Mouse (Mus musculus) mesoderm, embryonic 11.5 days (tissue): ENCODE results near the gene Dnajb12.
A peak's percentile ranks its signal among the peaks of the same experiment; 100 is the strongest.
"Not testable (repeated sequence)": the region's sequence is repeated elsewhere in the genome, so short reads cannot be mapped to it uniquely, and the experiment has no call there.

Experiments
- DNase-seq: peaks from one replicate; pipeline ENCODE4 v3.0.0-alpha.2; 2012; ENCODE audit warnings: low read depth, low spot score

Dnajb12 gene

DNA sequence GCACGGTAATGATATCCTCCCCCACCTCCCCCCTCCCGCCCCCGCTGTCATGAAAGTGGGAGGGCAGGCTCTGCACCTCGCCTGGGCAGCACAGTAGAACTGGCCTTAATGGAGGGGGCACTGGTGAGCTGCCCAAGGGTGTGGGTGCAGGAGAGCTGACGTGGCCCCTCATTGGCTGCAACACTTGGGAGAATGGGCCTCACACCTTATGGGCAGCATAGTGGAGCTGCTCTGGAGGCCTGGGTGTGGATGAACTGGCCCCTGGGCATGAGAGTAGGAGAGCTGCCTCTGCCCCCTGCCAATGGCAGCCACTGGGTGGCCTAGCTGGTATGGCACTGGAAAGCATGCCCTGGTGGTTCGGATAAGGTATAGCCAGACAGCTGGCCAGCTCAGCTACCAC is 9.3 kb upstream of the Dnajb12 start:
- DNase-seq, result no peak

DNA sequence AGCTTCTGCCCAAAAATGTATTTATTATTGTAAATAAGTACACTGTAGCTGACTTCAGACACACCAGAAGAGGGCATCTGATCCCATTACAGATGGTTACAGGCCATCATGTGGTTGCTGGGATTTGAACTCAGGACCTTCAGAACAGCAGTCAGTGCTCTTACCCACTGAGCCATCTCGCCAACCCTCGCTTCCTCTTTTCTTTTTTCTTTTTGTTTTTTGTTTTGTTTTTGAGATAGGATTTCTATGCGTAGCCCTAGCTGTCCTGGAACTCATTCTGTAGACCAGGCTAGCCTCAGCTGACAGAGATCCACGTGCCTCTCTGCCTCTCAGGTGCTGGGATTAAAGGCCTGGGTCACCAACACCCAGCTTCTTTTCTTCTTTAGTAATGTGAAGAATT is 6.7 kb upstream of the Dnajb12 start:
- not testable (repeated sequence) for DNase-seq

DNA sequence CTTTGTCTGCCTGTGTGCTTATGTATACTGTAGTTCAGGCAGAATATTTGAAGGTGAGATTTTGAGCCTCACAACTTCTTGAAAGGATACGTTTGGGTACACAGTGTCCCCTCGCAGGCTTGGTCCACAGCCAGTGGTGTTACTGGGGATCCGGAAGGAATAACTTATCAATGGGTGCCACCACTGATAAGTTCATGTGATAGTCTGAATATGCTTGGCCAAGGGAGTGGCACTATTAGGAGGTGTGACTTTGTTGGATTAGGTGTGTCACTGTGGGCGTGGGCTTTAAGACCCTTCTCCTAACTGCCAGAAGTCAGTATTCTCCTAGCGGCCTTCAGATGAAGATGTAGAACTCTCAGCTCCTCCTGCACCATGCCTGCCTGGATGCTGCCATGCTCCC is 6.2 kb upstream of the Dnajb12 start:
- no peak for DNase-seq

DNA sequence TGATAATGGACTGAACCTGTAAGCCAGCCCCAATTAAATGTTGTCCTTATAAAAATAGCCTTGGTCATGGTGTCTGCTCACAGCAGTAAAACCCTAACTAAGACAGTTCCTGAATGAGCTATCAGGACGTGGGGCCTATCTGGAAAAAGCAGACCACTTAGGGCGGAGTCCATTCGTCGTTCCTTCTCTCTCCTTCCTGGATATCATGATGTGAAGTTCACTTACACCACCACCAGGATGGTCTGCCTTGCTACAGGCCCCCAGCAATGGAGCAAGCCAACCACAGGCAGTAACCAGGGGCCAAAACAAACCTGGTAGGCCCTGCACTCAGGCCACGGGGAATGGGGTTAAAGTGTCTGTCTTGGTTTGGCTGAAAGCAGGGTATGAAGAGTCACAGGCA is 5.7 kb upstream of the Dnajb12 start:
- no peak for DNase-seq

DNA sequence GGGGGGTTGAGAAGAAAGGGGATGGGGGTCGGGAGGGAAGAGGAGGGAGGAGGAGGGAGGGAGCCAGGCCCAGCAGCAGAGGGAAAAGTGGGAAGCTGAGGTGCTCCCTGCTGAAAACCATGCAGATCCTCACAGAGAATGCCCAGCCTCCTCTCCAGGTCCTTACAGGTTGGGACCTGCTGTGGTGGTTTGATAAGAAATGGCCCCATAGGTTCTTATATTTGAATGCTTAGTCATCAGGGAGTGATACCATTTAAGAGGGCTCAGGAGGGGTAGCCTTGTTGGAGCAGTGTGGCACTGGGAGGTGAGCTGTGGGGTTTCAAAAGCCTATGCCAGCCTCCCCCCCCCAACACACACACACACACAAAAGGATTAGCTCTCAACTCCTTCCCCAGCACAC is 4.0 kb upstream of the Dnajb12 start:
- no peak for DNase-seq

DNA sequence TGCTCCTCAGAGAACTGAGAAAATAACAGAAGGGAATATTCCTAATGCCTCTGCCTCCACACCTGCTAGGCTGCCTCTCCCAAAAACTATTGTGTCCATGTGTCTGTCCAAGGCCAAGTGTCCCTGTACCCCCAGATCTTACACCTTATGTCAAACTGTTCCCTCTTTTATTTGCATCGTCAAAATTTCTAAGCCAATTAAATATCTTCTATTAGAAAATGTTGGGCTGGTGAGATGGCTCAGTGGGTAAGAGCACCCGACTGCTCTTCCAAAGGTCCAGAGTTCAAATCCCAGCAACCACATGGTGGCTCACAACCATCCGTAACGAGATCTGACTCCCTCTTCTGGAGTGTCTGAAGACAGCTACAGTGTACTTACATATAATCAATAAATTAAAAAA is 2.7 kb upstream of the Dnajb12 start:
- DNase-seq, result not testable (repeated sequence)

DNA sequence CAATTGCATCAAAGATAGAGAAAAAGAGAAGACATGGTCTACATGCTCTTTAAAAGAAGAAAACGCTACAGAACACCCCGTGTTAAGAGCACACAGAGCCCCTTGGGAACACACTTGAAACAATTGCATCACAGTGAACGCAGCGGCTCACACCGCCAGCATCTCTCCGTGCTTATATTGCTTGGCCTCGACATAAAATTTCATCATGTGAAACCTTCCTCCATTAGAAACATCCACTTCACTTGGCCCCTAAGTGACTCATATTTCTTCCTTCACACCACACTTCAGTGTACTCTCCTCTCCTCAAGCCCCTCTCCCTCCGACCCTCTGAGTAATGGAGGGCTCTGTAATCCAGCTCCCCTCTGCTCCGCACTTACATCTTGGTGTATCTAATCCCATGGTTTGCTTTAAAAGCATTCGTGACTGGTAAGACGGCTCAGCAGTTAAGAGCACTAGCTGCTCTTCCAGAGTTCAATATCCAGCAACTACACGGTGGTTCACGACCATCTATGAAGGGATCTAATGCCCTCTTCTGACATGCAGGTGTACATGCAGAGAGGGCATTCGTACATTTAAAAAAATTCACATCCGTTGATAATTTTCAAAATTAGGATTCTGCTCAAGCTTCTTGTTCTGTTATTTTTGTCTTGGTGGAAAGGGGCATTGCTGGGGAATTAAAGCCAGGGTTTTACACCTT is 1.8 kb upstream of the Dnajb12 start:
- DNase-seq, result no peak

DNA sequence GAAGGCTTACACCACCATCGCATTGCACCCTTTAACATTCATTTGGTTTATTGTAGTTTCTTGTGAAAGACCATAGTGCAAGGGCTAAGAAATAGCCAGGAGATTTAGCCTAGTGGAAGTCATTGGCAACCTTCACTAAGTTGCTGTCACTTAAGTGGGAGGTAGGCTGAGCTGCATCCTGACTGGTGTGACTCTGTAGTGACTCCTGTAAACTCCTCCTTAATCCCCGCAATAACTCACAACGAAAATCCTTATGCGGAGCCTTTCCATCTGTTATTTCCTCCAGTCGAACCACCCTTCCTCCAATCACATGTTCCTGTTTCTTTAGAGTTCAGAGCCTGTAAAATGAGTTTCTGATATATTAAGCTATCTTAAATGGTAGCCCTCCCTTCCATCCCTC is 533 bp upstream of the Dnajb12 start:
- no peak for DNase-seq

DNA sequence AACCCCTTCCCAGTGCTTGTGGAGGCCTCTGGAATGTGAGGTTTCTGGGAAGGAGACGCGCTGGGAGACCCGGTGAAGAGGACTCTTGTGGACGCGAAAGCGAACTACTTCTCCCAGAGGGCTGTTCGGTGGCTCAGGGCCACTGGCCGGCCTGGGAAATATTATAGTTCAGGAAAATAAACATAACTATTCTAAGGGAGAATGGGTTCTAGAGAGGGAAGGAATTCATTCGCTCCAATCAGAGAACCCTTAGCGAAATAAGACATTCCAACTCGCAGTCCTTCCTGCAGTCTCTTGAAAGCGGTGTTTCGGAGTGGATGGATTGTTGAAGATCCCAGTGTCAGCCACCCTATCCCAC is 652 bp downstream of the Dnajb12 start:
- DNase-seq, result no peak

DNA sequence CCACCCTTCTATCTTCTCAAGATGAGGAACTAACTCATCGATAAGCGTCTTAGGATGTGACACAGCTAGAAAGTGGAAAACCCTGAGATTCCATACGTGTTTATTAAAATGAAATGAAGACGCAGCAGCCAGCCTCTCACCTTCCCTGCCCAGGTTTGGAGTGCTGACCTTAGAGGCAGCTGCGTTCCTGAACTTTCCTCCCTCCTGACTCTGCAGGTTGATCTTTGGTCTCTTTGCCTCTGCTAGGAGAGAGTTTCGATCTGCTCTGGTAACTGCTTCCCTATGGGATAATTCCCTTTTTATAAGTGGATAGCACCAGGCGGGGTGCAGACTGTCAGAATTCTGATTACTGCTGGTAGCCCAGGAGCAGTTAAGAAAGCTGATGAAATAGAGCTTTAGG is 1.5 kb downstream of the Dnajb12 start:
- no peak for DNase-seq

DNA sequence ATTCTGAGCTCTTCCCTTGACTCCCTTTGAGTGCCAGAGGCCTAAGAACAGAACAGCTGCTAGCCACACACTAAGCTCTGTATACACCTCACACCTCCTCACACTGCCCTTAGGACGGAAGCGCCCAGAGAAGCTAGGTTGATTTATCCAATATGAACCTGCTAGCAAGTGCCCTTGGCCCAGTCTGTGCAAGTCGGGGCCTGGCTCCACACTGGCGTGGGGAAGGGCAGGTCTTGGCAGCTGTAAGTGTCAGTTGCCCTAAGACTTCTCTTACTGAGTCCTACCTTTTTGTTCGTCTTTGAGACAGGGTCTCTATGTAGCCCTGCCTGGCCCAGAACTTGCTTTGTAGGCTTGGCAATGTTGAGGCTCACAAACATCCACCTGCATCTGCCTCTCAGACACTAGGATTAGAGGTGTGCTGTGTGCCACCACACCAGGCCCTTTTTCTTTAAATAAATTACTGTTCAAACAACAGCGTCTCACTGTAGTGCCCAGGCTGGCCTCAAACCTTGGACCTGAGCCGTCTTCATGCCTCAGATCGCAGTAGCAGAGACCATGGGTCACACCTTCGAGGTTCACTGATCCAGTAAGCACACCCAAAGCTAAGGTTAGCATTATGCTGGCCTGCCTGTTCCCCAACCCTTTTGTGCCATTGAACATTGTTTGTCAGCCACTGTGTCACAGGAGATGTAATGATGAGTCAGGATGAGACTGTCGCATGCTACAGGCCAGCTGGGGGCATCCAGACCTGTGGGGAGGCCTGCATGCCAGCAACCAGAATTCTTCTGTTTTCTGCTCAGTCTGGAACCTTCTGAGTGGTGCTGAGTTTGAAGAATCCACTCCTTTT is 5.2 kb downstream of the Dnajb12 start:
- no peak for DNase-seq

DNA sequence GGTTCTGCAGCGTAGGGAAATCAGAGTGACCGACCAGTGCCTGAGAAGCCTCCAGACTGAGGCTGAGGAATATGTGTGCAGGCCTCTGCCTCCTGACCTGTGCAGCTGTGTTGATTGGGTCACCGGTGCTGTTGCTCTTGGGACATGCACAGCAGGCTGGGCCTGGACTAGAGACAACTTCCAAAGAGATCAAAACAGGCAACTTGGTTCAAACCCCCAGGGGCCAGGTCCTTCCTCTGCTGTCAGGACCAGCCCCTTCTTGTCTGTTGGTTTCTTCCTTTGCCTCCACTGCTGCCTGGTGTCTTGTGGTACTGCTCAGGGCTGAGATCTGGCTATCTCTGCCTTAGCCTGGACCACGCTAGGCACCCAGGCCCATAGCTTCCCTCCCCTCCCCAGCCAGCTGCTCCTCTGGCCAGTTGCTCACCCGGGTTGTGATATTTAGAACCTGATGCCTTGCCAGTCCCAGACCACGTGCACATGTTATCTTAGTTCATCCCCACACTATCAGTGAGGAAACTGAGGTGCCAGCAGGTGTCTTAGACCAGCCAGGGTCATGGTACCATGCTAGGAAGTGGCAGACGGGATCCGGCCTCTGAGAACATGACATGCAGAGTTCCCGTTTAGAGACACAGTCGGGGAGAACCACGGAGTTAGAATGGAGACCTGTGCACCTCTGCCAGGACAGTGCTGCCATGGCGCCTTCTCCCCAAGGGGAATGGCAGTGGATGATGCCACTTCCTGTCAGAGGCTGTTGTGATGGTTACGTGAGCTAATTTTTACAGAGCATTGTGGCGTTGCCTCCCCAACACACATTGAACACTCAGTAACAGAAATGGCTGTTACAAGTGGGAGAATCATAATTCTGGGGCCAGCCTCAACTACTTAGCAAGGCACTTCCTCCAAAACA is 6.1 kb downstream of the Dnajb12 start:
- DNase-seq, result no peak

DNA sequence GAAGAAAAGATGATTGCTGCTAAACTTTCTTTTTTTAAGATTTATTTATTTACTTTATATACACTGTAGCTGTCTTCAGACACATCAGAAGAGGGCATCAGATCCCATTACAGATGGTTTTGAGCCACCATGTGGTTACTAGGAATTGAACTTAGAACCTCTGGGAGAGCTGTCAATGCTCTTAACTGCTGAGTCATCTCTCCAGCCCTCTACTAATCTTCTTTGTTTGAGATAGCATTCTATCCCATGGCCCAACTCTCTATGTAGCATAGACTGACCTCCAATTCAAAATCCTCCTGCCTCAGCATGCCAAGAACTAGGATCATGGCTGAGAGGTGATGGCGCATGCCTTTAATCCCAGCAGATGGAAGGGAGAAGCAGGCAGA is 6.7 kb downstream of the Dnajb12 start:
- no peak for DNase-seq

DNA sequence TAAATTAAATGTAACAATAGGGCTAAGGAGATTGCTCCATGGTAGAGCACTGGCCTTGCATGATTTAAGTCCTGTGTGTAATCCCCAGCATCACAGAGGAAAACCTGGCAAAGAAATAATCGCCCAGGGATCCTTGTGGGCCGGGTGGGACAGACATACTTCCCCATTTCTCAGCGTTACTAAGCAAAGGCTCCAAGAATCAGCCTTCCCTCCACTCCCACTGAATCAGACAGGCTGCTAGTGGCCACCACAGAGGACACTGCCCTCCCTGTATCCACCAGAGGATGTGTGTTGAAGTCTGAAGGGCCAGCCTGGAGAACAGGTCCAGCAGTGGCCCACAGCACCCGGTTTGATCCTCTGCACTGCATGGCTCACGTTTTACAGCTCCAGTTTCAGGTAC is 8.1 kb downstream of the Dnajb12 start:
- DNase-seq, result no peak

DNA sequence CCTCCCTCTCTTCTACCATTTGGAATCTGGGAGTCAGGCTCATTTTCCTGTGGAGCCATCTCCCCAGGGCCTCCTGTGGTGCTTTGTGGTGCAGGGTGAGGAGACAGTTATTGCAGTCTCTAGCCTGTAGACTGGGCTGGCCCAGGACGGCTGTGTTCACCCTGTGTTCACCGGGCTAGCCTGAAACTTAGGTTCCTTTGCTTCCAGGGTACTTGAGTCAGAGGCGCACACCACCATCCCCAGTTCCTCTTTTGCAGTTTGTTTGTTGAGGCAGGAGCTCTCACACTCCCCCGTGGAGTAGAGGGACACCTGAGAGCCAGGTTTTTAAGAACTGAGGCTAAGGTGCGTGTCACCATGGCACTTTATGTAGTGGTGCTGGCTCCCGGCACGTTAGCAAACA is 10.0 kb downstream of the Dnajb12 start:
- DNase-seq, result no peak

DNA sequence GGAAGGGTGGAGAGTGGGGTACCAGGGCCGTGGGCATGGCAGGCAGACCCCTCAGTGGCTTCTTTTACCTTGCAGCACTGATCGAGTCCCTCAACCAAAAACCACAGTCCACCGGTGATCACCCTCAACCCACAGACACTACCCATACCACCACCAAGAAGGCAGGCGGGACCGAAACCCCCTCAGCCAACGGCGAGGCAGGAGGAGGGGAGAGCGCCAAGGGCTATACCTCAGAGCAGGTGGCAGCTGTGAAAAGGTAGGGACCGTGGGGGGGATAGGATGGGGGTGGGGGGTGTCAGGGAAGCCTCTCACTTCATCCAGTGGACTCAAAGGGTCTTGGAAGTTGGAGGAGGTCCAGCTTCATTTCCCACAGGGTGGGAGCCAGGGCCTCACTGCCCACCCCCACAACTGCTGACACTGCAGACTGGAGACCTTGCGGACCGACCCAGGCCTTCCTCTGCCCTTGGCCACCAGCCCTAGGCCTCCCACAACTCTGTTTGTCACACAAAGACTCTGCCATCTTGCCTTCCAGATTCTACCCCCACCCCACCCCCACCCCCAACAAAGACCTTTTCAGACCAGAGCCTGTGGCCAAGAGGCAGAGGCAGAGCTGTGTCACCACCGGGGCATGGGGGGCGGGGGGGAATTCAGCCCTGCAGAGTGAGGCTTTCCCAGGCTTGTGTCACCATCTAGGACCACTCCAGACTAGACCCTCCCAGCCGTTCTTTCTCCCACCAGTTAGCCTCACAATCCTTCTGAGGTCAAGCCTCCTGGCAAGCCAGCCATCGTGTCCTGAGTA is 10.8 kb downstream of the Dnajb12 start:
- DNase-seq, result no peak

DNA sequence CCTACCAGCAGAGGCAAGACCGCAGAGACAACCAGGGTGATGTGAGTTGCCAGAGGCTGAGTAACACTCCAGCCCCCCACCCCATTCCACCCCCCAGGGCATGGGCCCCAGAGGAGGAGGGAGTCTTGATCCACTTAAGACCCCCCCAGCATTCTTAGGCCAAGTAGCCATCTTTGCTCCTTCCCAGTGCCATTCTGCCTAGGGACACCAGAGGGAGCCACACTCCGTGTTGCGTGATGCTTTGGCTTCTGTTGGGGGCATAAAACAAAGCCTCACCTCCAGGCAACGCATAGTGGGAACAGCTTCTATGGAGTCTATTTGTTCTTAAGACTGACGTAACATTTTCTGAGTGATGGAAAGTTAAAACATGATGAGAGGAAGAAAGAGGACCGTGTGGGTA is 13.6 kb downstream of the Dnajb12 start:
- DNase-seq, result peak; percentile 82

DNA sequence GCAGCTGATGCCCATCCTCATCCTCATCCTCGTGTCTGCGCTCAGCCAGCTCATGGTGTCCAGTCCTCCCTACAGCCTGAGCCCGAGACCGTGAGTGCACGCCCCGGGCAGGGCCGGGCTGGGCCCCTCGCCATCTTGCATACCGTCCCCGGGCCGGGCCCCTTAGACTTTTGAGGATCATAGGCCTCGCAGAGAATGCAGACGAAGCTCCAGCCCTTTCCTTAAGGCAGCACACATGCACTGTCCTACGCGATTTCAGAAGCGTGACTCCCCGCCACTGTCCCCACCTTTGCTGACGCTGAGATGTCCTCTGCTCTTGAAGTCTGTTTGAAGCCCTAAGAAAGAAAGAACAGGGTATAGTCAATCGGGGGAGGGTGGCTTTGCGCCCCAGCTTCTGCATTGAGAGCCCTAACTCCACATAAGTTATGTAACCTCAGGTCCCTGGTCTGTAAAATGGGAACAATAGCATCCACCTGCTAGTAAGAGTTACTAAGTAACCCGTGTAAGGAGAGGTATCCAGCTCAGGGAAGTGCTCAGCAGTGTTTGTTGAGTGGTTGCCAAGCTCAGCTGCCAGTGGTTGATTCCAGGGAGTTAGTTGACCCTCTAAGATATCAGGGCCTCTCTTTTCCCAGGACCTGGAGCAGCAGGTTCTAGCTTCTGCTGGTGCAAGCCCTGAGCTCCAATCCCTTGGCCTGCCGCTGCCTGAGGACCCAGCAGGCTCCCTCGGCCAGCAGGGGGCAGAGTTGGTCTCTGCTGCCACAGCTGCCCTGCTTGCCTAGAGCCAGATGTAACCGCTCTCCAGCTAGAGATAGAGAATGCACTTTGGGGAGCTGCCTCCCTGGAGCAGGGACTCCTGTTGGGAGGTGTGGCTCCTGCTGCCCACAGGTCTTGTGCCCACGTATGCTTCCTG is 15.2 kb downstream of the Dnajb12 start:
- DNase-seq, result peak; percentile 85

DNA sequence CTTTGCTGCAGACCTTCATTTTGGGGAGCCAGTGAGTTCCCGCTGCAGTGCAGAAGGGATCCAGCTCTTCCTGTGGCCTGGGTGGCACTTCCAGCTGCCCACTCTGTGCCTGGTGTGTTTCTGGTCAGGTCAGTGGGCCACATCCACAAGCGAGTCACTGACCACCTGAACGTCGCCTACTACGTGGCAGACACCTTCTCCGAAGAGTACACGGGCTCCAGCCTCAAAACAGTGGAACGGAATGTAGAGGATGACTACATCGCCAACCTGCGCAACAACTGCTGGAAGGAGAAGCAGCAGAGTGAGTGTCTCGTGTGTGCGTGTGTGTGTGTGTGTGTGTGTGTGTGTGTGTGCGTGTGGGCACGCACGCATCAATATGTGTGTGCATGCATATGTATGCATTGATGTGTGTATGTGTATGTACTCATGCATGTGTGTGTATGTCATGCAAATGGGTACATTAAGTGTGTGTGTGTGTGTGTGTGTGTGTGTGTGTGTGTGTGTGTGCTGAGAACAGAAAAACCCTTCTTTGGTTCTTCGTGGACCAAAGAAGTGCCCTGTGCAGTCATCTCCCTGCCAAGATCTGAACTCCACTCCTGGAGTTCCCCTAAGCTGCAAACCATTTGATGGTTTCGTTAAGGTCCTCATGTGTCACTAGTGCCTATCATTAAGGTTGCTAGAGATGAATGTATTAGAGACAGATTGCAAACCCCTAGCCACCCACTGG is 16.3 kb downstream of the Dnajb12 start:
- no peak for DNase-seq

DNA sequence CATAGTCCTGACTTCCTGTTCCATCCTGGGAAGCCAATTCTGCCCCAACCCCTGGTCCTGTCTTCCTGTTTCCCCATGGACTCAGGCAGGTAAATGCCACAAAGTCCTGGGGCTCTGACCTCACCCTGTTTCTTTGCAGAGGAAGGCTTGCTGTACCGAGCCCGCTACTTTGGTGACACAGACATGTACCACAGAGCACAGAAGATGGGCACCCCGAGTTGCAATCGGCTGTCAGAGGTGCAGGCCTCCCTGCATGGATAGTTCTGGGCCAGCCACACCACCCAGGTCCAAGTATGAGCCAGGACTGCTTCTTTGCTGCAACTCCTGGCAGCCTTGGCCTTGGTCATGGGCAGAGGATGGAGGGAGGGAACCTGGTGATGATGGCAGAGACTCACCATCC is 16.9 kb downstream of the Dnajb12 start:
- no peak for DNase-seq
